Mouse (Mus musculus) spleen, postnatal 10 days (tissue): ENCODE data around the gene Acaca.

Experiments
- DNase-seq, 2 experiments: peaks; one replicate each; pipeline ENCODE4 v3.0.0; 2021 to 2022; ENCODE audit warnings: low spot score in 2 of 2

The Acaca gene

GRCm38 (mm10) chr11:84128943-84129798, at the start of gene Acaca, which contains the start of gene Tada2a:
Gene Acaca (plus strand): TSS chr11:84129672.
Gene Tada2a (minus strand): TSS chr11:84129600.
- peak; percentile 69 to 83 for DNase-seq

- DNase-seq, result no peak
Measured at GRCm38 (mm10) chr11:84079887-84080286, 49.6 kb upstream of the Acaca start.

- DNase-seq, result no peak
Measured at GRCm38 (mm10) chr11:84080327-84080726, 49.1 kb upstream of the Acaca start.

GRCm38 (mm10) chr11:84081901-84082300, 47.6 kb upstream of the Acaca start:
- no peak for DNase-seq

GRCm38 (mm10) chr11:84090572-84090971, 38.9 kb upstream of the Acaca start:
- DNase-seq, result no peak

GRCm38 (mm10) chr11:84095084-84095483, 34.4 kb upstream of the Acaca start:
- no peak for DNase-seq

GRCm38 (mm10) chr11:84097251-84097998, 32.0 kb upstream of the Acaca start:
- no peak for DNase-seq

GRCm38 (mm10) chr11:84101182-84101581, 28.3 kb upstream of the Acaca start:
- DNase-seq, result no peak

GRCm38 (mm10) chr11:84104036-84104435, 25.4 kb upstream of the Acaca start:
- DNase-seq, result no peak

GRCm38 (mm10) chr11:84107137-84107536, 22.3 kb upstream of the Acaca start:
- no peak for DNase-seq

GRCm38 (mm10) chr11:84113623-84114022, 15.8 kb upstream of the Acaca start:
- DNase-seq, result no peak

GRCm38 (mm10) chr11:84115646-84116045, 13.8 kb upstream of the Acaca start:
- DNase-seq, result no peak

GRCm38 (mm10) chr11:84116221-84116620, 13.3 kb upstream of the Acaca start:
- DNase-seq, result no peak

GRCm38 (mm10) chr11:84117431-84117830, 12.0 kb upstream of the Acaca start:
- DNase-seq, result no peak

GRCm38 (mm10) chr11:84121051-84121956, 8.2 kb upstream of the Acaca start:
- DNase-seq, result no peak

- DNase-seq, result peak in 1 of 2 experiments; percentile 16
Measured at GRCm38 (mm10) chr11:84127977-84128376, 1.5 kb upstream of the Acaca start.

- no peak for DNase-seq
Measured at GRCm38 (mm10) chr11:84129799-84130185, 320 bp downstream of the Acaca start.

GRCm38 (mm10) chr11:84134331-84134860, 4.9 kb downstream of the Acaca start:
- no peak for DNase-seq

GRCm38 (mm10) chr11:84136453-84136852, 7.0 kb downstream of the Acaca start:
- no peak for DNase-seq

- peak; percentile 32 to 65 for DNase-seq
Measured at GRCm38 (mm10) chr11:84141752-84142151, 12.3 kb downstream of the Acaca start.

- no peak for DNase-seq
Measured at GRCm38 (mm10) chr11:84145201-84145798, 15.8 kb downstream of the Acaca start.
